In genomic region chr16:30177769-30178168, GRCm38 (mm10) we compare ENCODE assay signal across 21 mouse cellular contexts.
A peak's percentile ranks its signal among the peaks of the same experiment; 100 is the strongest.
DNase-seq lines count a peak whose midpoint lies in the region; ATAC-seq lines count a peak whose summit lies in the region.
"Had no signal": no experiment of that assay in that cellular context is flagged by ENCODE, and none has a peak within 500 bp of the region (broad histone marks: within the 10 kb centered on the region; RNA-seq: fewer than 3 reads in every experiment).

No protein-coding gene starts in this region.

- H3K9ac ChIP-seq in kidney, embryonic 15.5 days = no peak overlapping the region
- H3K9ac ChIP-seq in hindbrain, embryonic 12.5 days = no peak overlapping the region
- H3K9ac ChIP-seq in midbrain, embryonic 14.5 days (replicated peaks; ENCODE audit: low read length) = no peak overlapping the region
- H3K9ac ChIP-seq: forebrain, embryonic 13.5 days; forebrain, postnatal 0 days; heart, embryonic 13.5 days; intestine, embryonic 15.5 days had no signal

- DNase-seq in kidney, postnatal 25 days = no peak
- DNase-seq in CD8-positive naive resting alpha-beta T cell, adult 2 months (ENCODE audit: low read depth in 2 of 2, low spot score in 2 of 2) = peak; percentile 16 to 24
- peak; percentile 50 for DNase-seq in induced T-regulatory cell, adult 2 months (ENCODE audit: low read depth)
- peak; percentile 67 for DNase-seq in naive thymus-derived CD4-positive, alpha-beta T cell, adult 2 months (ENCODE audit: low read depth)
- DNase-seq in midbrain, embryonic 14.5 days = no peak
- no peak for DNase-seq in frontal cortex, postnatal 10 days (ENCODE audit: low spot score in 2 of 2)
- DNase-seq: adrenal gland, adult 2 months; adrenal gland, postnatal 25 days; cerebellum, adult 18-20 months; cerebellum, adult 9-11 months; cerebellum, postnatal 36 days; forebrain, postnatal 0 days; gastrocnemius, postnatal 10 days; heart, postnatal 36 days had no signal

- peaks cover 55% of the 10 kb centered on the region for H3K4me1 ChIP-seq in kidney, embryonic 15.5 days
- peaks cover 5% of the 10 kb centered on the region; the same call in 1 of the 2 replicates for H3K4me1 ChIP-seq in hindbrain, embryonic 12.5 days
- H3K4me1 ChIP-seq in midbrain, embryonic 14.5 days (ENCODE audit: control insufficient read depth, insufficient read depth, low read length) = no peaks in the 10 kb centered on the region

- WGBS in kidney, embryonic 15.5 days = 83% methylated on average over 7 of the region's 7 CpGs
- 88% methylated on average over 7 of the region's 7 CpGs for WGBS in hindbrain, embryonic 12.5 days
- WGBS in midbrain, embryonic 14.5 days = 94% methylated on average over 7 of the region's 7 CpGs

- H3K27me3 ChIP-seq in kidney, embryonic 15.5 days = 0 out of 2 replicates have a peak, but pooled peaks cover 12% of the 10 kb centered on the region
- peaks cover 78% of the 10 kb centered on the region for H3K27me3 ChIP-seq in hindbrain, embryonic 12.5 days
- H3K27me3 ChIP-seq in midbrain, embryonic 14.5 days (ENCODE audit: control insufficient read depth, insufficient read depth, low read length) = peaks cover 3% of the 10 kb centered on the region; the same call in 1 of the 2 replicates
- H3K27me3 ChIP-seq: intestine, embryonic 15.5 days had no signal

- H3K4me2 ChIP-seq in kidney, embryonic 15.5 days = no peak overlapping the region
- H3K4me2 ChIP-seq in hindbrain, embryonic 12.5 days (replicated peaks) = no peak overlapping the region
- H3K4me2 ChIP-seq in midbrain, embryonic 14.5 days (ENCODE audit: low read length) = no peak overlapping the region
- H3K4me2 ChIP-seq: forebrain, embryonic 13.5 days; heart, embryonic 13.5 days; intestine, embryonic 15.5 days had no signal

- no peaks in the 10 kb centered on the region for H3K9me3 ChIP-seq in kidney, embryonic 15.5 days (replicated peaks)
- no peaks in the 10 kb centered on the region for H3K9me3 ChIP-seq in hindbrain, embryonic 12.5 days (replicated peaks)
- H3K9me3 ChIP-seq in midbrain, embryonic 14.5 days (ENCODE audit: control insufficient read depth, low read length) = no peaks in the 10 kb centered on the region
- H3K9me3 ChIP-seq: embryonic facial prominence, embryonic 10.5 days; forebrain, embryonic 13.5 days; heart, embryonic 13.5 days; intestine, embryonic 15.5 days had no signal

- no peak for ATAC-seq in kidney, embryonic 15.5 days (replicated peaks; ENCODE audit: low FRiP score)
- no peak for ATAC-seq in hindbrain, embryonic 12.5 days (ENCODE audit: low FRiP score)
- no peak for ATAC-seq in midbrain, embryonic 14.5 days (ENCODE audit: low FRiP score, low TSS enrichment)
- ATAC-seq: forebrain, embryonic 13.5 days; forebrain, postnatal 0 days; hindbrain, embryonic 16.5 days; intestine, embryonic 15.5 days had no signal

- H3K4me3 ChIP-seq in kidney, embryonic 15.5 days (replicated peaks) = no peak overlapping the region
- no peak overlapping the region for H3K4me3 ChIP-seq in hindbrain, embryonic 12.5 days
- no peak overlapping the region for H3K4me3 ChIP-seq in midbrain, embryonic 14.5 days (replicated peaks; ENCODE audit: low read depth, low read length)
- H3K4me3 ChIP-seq: embryonic facial prominence, embryonic 10.5 days; forebrain, embryonic 13.5 days; heart, embryonic 13.5 days; intestine, embryonic 15.5 days had no signal

- 0 out of 2 replicates have a peak overlapping the region, but pooled peaks have one; percentile 33 for H3K27ac ChIP-seq in kidney, embryonic 15.5 days
- no peak overlapping the region for H3K27ac ChIP-seq in hindbrain, embryonic 12.5 days
- H3K27ac ChIP-seq in midbrain, embryonic 14.5 days (replicated peaks; ENCODE audit: low read depth, low read length) = no peak overlapping the region
- H3K27ac ChIP-seq: forebrain, embryonic 13.5 days; intestine, embryonic 15.5 days had no signal

- H3K36me3 ChIP-seq in kidney, embryonic 15.5 days = no peaks in the 10 kb centered on the region
- H3K36me3 ChIP-seq in hindbrain, embryonic 12.5 days = no peaks in the 10 kb centered on the region
- no peaks in the 10 kb centered on the region for H3K36me3 ChIP-seq in midbrain, embryonic 14.5 days (ENCODE audit: control insufficient read depth, insufficient read depth, low read length)
- H3K36me3 ChIP-seq: embryonic facial prominence, embryonic 10.5 days; heart, embryonic 13.5 days; intestine, embryonic 15.5 days had no signal

Comparison
In these comparisons a context has a peak if more than half of its experiments do, and no peak if none do; other contexts are left out.
1. DNase-seq: peak in CD8-positive naive resting alpha-beta T cell, adult 2 months (2 of 2), induced T-regulatory cell, adult 2 months (single experiment) and naive thymus-derived CD4-positive, alpha-beta T cell, adult 2 months (single experiment); none in kidney, postnatal 25 days (0 of 2), midbrain, embryonic 14.5 days (single experiment) and frontal cortex, postnatal 10 days (0 of 2).